Comparison of ENCODE assay signal across 11 mouse cellular contexts in the genomic region with DNA sequence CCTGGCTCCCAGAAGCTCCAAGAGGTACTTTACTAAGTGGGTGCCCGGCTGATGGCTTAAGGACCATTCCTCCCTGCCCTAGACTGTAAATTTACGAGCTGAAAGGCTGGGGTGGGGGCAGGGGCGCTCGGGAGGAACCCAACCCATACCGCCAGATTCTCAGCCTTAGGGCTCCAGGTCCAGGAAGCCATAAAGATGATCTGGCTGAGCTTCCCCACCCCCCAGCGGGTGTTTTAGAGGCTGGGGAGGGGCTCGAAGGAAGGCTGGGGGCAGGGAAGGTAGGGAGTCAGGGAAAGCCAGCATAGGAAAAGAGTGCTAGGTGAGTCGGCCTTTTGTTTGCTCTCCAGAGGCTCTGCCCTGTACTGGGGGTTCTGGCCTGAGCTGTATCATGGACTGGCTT. TPM values are rescaled to one million over a fixed set of nuclear protein-coding genes. Genes with fewer than 3 reads are reported as not detected.
DNase-seq lines count a peak whose midpoint lies in the region; ATAC-seq and TF ChIP-seq lines count a peak whose summit lies in the region.
"Had no signal": no experiment of that assay in that cellular context is flagged by ENCODE, and none has a peak within 500 bp of the region (broad histone marks: within the 10 kb centered on the region; RNA-seq: fewer than 3 reads in every experiment).

No protein-coding gene starts in this region.

- 12% methylated on average over 8 of the region's 8 CpGs for WGBS in forebrain, embryonic 10.5 days
- 20% methylated on average over 8 of the region's 8 CpGs for WGBS in forebrain, embryonic 16.5 days
- 3% methylated on average over 8 of the region's 8 CpGs for WGBS in kidney, embryonic 14.5 days
- 16% methylated on average over 8 of the region's 8 CpGs for WGBS in stomach, embryonic 14.5 days
- 31% methylated on average over 8 of the region's 8 CpGs for WGBS in stomach, postnatal 0 days

- no peaks in the 10 kb centered on the region for H3K9me3 ChIP-seq in forebrain, embryonic 10.5 days
- no peaks in the 10 kb centered on the region for H3K9me3 ChIP-seq in forebrain, embryonic 16.5 days (ENCODE audit: control insufficient read depth, low read length)
- no peaks in the 10 kb centered on the region for H3K9me3 ChIP-seq in kidney, embryonic 14.5 days (ENCODE audit: control insufficient read depth, low read length)
- H3K9me3 ChIP-seq in stomach, embryonic 14.5 days (ENCODE audit: control insufficient read depth, low read depth, low read length) = no peaks in the 10 kb centered on the region
- no peaks in the 10 kb centered on the region for H3K9me3 ChIP-seq in stomach, postnatal 0 days (ENCODE audit: control insufficient read depth, low read length)
- H3K9me3 ChIP-seq: forebrain, embryonic 13.5 days had no signal

- no peak for DNase-seq in forebrain, embryonic 10.5 days (ENCODE audit: extremely low spot score, low spot score)
- DNase-seq in kidney, adult 9 months = no peak
- DNase-seq in stomach, postnatal 0 days (ENCODE audit: low spot score) = no peak
- DNase-seq in embryo, embryonic 11 days = no peak
- DNase-seq in ovary, adult 18-20 months (ENCODE audit: low spot score) = no peak
- DNase-seq: cerebellum, postnatal 14 days; left cerebral cortex, postnatal 4 days had no signal

- no peak overlapping the region for H3K4me3 ChIP-seq in forebrain, embryonic 10.5 days
- H3K4me3 ChIP-seq in forebrain, embryonic 16.5 days (replicated peaks; ENCODE audit: low read length) = no peak overlapping the region
- no peak overlapping the region for H3K4me3 ChIP-seq in kidney, embryonic 14.5 days (ENCODE audit: low read length)
- H3K4me3 ChIP-seq in stomach, embryonic 14.5 days (ENCODE audit: low read depth, low read length) = no peak overlapping the region
- no peak overlapping the region for H3K4me3 ChIP-seq in stomach, postnatal 0 days (ENCODE audit: low read depth, low read length)
- H3K4me3 ChIP-seq: forebrain, embryonic 13.5 days had no signal

- no peak for TF ChIP-seq EP300 in stomach, postnatal 0 days (optimal IDR thresholded peaks at IDR 0.05)

- peak overlapping the region; percentile 80 for H3K27ac ChIP-seq in forebrain, embryonic 10.5 days
- H3K27ac ChIP-seq in forebrain, embryonic 16.5 days (ENCODE audit: low read length) = no peak overlapping the region
- H3K27ac ChIP-seq in kidney, embryonic 14.5 days (ENCODE audit: low read depth, low read length) = peak overlapping the region; percentile 89
- H3K27ac ChIP-seq in stomach, embryonic 14.5 days (ENCODE audit: low read length) = peak overlapping the region; percentile 61; the same call in 1 of the 2 replicates
- H3K27ac ChIP-seq in stomach, postnatal 0 days (replicated peaks) = no peak overlapping the region
- H3K27ac ChIP-seq: forebrain, embryonic 13.5 days had no signal

- no peak for ATAC-seq in forebrain, embryonic 16.5 days
- ATAC-seq in kidney, embryonic 14.5 days (ENCODE audit: low FRiP score, low TSS enrichment) = peak; percentile 6; the same call in 1 of the 2 replicates
- no peak for ATAC-seq in stomach, embryonic 14.5 days (ENCODE audit: insufficient number of reproducible peaks, insufficient read depth, low FRiP score, low read depth)
- ATAC-seq in stomach, postnatal 0 days (ENCODE audit: low FRiP score, low TSS enrichment) = no peak
- ATAC-seq: forebrain, embryonic 13.5 days had no signal

- H3K9ac ChIP-seq in forebrain, embryonic 16.5 days (replicated peaks; ENCODE audit: low read depth, low read length) = no peak overlapping the region
- H3K9ac ChIP-seq in kidney, embryonic 14.5 days (ENCODE audit: low read depth, low read length) = no peak overlapping the region
- no peak overlapping the region for H3K9ac ChIP-seq in stomach, embryonic 14.5 days (replicated peaks; ENCODE audit: low read depth, low read length)
- H3K9ac ChIP-seq in stomach, postnatal 0 days (ENCODE audit: low read length) = no peak overlapping the region
- H3K9ac ChIP-seq: forebrain, embryonic 13.5 days had no signal

- H3K4me2 ChIP-seq in forebrain, embryonic 16.5 days (ENCODE audit: low read length) = no peak overlapping the region
- peak overlapping the region; percentile 19 for H3K4me2 ChIP-seq in kidney, embryonic 14.5 days (replicated peaks; ENCODE audit: low read depth, low read length)
- no peak overlapping the region for H3K4me2 ChIP-seq in stomach, embryonic 14.5 days (replicated peaks; ENCODE audit: low read depth, low read length)
- no peak overlapping the region for H3K4me2 ChIP-seq in stomach, postnatal 0 days (replicated peaks; ENCODE audit: low read depth)
- H3K4me2 ChIP-seq: forebrain, embryonic 13.5 days had no signal

- no peak for TF ChIP-seq CTCF in stomach, postnatal 0 days (IDR thresholded peaks at IDR 0.05; ENCODE audit: low read depth)

- H3K36me3 ChIP-seq in forebrain, embryonic 10.5 days (replicated peaks) = no peaks in the 10 kb centered on the region
- no peaks in the 10 kb centered on the region for H3K36me3 ChIP-seq in forebrain, embryonic 16.5 days (ENCODE audit: control insufficient read depth, insufficient read depth)
- H3K36me3 ChIP-seq in kidney, embryonic 14.5 days (ENCODE audit: control insufficient read depth, insufficient read depth, low read length) = no peaks in the 10 kb centered on the region
- H3K36me3 ChIP-seq in stomach, embryonic 14.5 days (ENCODE audit: control insufficient read depth, insufficient read depth, low read length) = no peaks in the 10 kb centered on the region
- H3K36me3 ChIP-seq in stomach, postnatal 0 days (ENCODE audit: control insufficient read depth, insufficient read depth, low read length) = no peaks in the 10 kb centered on the region

- H3K27me3 ChIP-seq in forebrain, embryonic 10.5 days (ENCODE audit: poor library complexity, severe bottlenecking) = peaks cover 66% of the 10 kb centered on the region
- peaks cover 6% of the 10 kb centered on the region; the same call in 1 of the 2 replicates for H3K27me3 ChIP-seq in forebrain, embryonic 16.5 days (replicated peaks; ENCODE audit: control insufficient read depth, insufficient read depth, low read length)
- H3K27me3 ChIP-seq in kidney, embryonic 14.5 days (ENCODE audit: control insufficient read depth, insufficient read depth, low read length) = peaks cover 4% of the 10 kb centered on the region; the same call in 1 of the 2 replicates
- H3K27me3 ChIP-seq in stomach, embryonic 14.5 days (ENCODE audit: control insufficient read depth, insufficient read depth, low read length) = no peaks in the 10 kb centered on the region
- no peaks in the 10 kb centered on the region for H3K27me3 ChIP-seq in stomach, postnatal 0 days (ENCODE audit: control insufficient read depth, insufficient read depth, low read length)

- peaks cover 90% of the 10 kb centered on the region for H3K4me1 ChIP-seq in forebrain, embryonic 10.5 days
- H3K4me1 ChIP-seq in forebrain, embryonic 16.5 days (replicated peaks; ENCODE audit: control insufficient read depth, insufficient read depth, low read length) = peaks cover 18% of the 10 kb centered on the region
- peaks cover 82% of the 10 kb centered on the region for H3K4me1 ChIP-seq in kidney, embryonic 14.5 days (ENCODE audit: control insufficient read depth, insufficient read depth, low read length)
- peaks cover 56% of the 10 kb centered on the region for H3K4me1 ChIP-seq in stomach, embryonic 14.5 days (ENCODE audit: control insufficient read depth, insufficient read depth, low read length)
- H3K4me1 ChIP-seq in stomach, postnatal 0 days (replicated peaks; ENCODE audit: control insufficient read depth, insufficient read depth) = peaks cover 4% of the 10 kb centered on the region; the same call in 1 of the 2 replicates

RNA-seq across cellular contexts. Expression of a gene that starts 17.8 kb away (rescaled TPM):
- 3.2 and 3.4 TPM in 2 replicates for polyA plus RNA-seq in forebrain, embryonic 10.5 days (2016; fragmentation: Nextera tagmentation; extraction: Ambion mirVana)
- 2.2 and 2.6 TPM in 2 replicates for polyA plus RNA-seq in forebrain, embryonic 16.5 days (2015; fragmentation: Nextera tagmentation; extraction: Ambion mirVana)
- polyA plus RNA-seq in kidney, embryonic 14.5 days (2014; fragmentation: Nextera tagmentation; extraction: Ambion mirVana) = 7.9 and 10.1 TPM in 2 replicates
- polyA plus RNA-seq in stomach, embryonic 14.5 days (2014; fragmentation: Nextera tagmentation; extraction: Ambion mirVana) = 4.2 and 4.4 TPM in 2 replicates
- 3.8 and 4.1 TPM in 2 replicates for polyA plus RNA-seq in stomach, postnatal 0 days (2015; fragmentation: Nextera tagmentation; extraction: Ambion mirVana)

Comparison
In these comparisons a context has a peak if more than half of its experiments do, and no peak if none do; other contexts are left out.
1. H3K27ac ChIP-seq: peak in forebrain, embryonic 10.5 days (single experiment), kidney, embryonic 14.5 days (single experiment) and stomach, embryonic 14.5 days (single experiment); none in forebrain, embryonic 16.5 days (single experiment) and stomach, postnatal 0 days (single experiment).